Mouse (Mus musculus): Measurements from ENCODE around the gene Tlr9. TPM values are rescaled to one million over a fixed set of nuclear protein-coding genes. Genes with fewer than 3 reads are reported as not detected.
A peak's percentile ranks its signal among the peaks of the same experiment; 100 is the strongest.

Gene Tlr9
- polyA plus RNA-seq, 1 experiment: 17.1 TPM

DNA sequence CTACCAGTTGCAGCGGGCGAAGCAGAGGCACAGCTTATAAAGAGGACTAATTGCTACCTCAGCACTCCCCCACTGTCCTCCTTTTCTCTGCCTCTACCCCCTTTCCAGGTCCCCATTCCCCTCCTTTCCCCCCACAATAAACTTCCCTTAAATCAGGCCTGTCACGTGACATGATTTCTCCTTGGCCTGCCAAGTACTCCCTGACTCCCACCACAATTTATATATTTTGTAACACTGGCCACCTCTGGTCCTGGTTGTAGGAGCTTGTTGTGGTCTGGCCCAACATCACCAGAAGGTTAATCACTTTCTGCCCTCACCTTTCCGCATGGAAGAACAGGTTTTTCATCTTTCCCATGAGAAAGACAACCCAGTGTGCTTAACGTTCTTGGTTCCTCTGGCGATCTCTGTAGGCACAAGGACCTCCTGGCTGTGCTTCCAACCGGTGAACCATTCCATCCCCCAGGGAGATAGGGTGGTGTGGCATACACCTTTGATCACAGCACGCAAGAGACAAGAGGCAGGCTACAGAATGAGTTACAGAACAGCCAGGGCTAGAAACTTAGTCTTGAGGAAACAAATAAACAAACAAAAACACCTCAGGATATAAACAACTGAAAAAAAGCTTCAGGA is 1.4 kb upstream of the Tlr9 start:
- Histone ChIP-seq H3K27me3 (ENCODE audit: control insufficient read depth, insufficient read depth, low read length) (no peaks in the 10 kb centered on the region; the same call in 1 of the 2 replicates), H3K4me3 (ENCODE audit: control insufficient read depth, insufficient read depth, low read length) (no peak overlapping the region), H3K36me3 (ENCODE audit: control insufficient read depth, insufficient read depth, low read length) (no peaks in the 10 kb centered on the region), H3K27ac (ENCODE audit: control insufficient read depth, insufficient read depth, low read length) (no peak overlapping the region), H3K4me1 (replicated peaks; ENCODE audit: control insufficient read depth, insufficient read depth, low read length) (peaks cover 9% of the 10 kb centered on the region; the same call in 1 of the 2 replicates)
- DNase-seq: no peak
- 92% methylated on average over 8 of the region's 8 CpGs for WGBS
- TF ChIP-seq POLR2A (IDR thresholded peaks at IDR 0.05; ENCODE audit: control insufficient read depth, extremely low read depth, insufficient read depth, low read length, poor library complexity): no peak
- no peak for TF ChIP-seq CTCF (IDR thresholded peaks at IDR 0.05; ENCODE audit: borderline replicate concordance, control insufficient read depth, extremely low read depth, insufficient read depth, low read length, poor library complexity)

DNA sequence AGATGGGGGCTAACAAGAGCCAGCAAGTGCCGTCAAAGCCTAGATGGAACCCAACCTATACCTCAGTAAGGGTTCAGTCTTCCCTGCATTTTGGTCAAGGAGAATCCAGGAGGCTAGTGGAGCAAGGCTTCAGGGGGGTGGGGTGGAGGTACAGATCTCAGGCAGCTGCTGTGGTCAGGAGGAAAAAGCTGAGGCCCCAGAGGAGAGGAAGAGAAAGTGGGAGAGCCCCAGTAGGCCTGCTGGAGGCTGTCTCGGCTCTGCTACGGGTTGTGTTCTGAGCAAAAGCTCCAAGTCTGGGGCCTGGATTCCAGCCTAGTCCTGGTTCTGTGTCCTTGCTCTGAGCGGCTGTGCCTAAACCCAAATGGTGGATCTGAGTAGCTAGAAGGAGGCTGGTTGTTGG is 596 bp downstream of the Tlr9 start:
- DNase-seq: no peak
- peak overlapping the region; percentile 55; the same call in 1 of the 2 replicates for H3K27ac ChIP-seq (ENCODE audit: control insufficient read depth, insufficient read depth, low read length)

DNA sequence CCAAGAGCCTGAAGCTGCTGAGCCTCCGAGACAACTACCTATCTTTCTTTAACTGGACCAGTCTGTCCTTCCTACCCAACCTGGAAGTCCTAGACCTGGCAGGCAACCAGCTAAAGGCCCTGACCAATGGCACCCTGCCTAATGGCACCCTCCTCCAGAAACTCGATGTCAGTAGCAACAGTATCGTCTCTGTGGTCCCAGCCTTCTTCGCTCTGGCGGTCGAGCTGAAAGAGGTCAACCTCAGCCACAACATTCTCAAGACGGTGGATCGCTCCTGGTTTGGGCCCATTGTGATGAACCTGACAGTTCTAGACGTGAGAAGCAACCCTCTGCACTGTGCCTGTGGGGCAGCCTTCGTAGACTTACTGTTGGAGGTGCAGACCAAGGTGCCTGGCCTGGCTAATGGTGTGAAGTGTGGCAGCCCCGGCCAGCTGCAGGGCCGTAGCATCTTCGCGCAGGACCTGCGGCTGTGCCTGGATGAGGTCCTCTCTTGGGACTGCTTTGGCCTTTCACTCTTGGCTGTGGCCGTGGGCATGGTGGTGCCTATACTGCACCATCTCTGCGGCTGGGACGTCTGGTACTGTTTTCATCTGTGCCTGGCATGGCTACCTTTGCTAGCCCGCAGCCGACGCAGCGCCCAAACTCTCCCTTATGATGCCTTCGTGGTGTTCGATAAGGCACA is 3.2 kb downstream of the Tlr9 start:
- Histone ChIP-seq H3K27ac (ENCODE audit: control insufficient read depth, insufficient read depth, low read length) (no peak overlapping the region), H3K27me3 (ENCODE audit: control insufficient read depth, insufficient read depth, low read length) (no peaks in the 10 kb centered on the region; the same call in 1 of the 2 replicates), H3K4me1 (replicated peaks; ENCODE audit: control insufficient read depth, insufficient read depth, low read length) (peaks cover 9% of the 10 kb centered on the region; the same call in 1 of the 2 replicates)

More for the DNA sequence above, 596 bp downstream of the Tlr9 start:
- Histone ChIP-seq H3K27me3 (ENCODE audit: control insufficient read depth, insufficient read depth, low read length) (no peaks in the 10 kb centered on the region; the same call in 1 of the 2 replicates), H3K36me3 (ENCODE audit: control insufficient read depth, insufficient read depth, low read length) (no peaks in the 10 kb centered on the region), H3K4me3 (ENCODE audit: control insufficient read depth, insufficient read depth, low read length) (peak overlapping the region; percentile 17; the same call in 1 of the 2 replicates), H3K4me1 (replicated peaks; ENCODE audit: control insufficient read depth, insufficient read depth, low read length) (0 out of 2 replicates have a peak, but pooled peaks cover 9% of the 10 kb centered on the region)
- WGBS: 46% methylated on average over 4 of the region's 4 CpGs
- TF ChIP-seq POLR2A (IDR thresholded peaks at IDR 0.05; ENCODE audit: control insufficient read depth, extremely low read depth, insufficient read depth, low read length, poor library complexity) (no peak), CTCF (IDR thresholded peaks at IDR 0.05; ENCODE audit: borderline replicate concordance, control insufficient read depth, extremely low read depth, insufficient read depth, low read length, poor library complexity) (no peak)

DNA sequence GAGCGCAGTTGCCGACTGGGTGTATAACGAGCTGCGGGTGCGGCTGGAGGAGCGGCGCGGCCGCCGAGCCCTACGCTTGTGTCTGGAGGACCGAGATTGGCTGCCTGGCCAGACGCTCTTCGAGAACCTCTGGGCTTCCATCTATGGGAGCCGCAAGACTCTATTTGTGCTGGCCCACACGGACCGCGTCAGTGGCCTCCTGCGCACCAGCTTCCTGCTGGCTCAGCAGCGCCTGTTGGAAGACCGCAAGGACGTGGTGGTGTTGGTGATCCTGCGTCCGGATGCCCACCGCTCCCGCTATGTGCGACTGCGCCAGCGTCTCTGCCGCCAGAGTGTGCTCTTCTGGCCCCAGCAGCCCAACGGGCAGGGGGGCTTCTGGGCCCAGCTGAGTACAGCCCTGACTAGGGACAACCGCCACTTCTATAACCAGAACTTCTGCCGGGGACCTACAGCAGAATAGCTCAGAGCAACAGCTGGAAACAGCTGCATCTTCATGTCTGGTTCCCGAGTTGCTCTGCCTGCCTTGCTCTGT is 3.8 kb downstream of the Tlr9 start:
- Histone ChIP-seq H3K4me3 (ENCODE audit: control insufficient read depth, insufficient read depth, low read length) (peak overlapping the region; percentile 15; the same call in 1 of the 2 replicates), H3K27ac (ENCODE audit: control insufficient read depth, insufficient read depth, low read length) (no peak overlapping the region), H3K36me3 (ENCODE audit: control insufficient read depth, insufficient read depth, low read length) (no peaks in the 10 kb centered on the region), H3K4me1 (replicated peaks; ENCODE audit: control insufficient read depth, insufficient read depth, low read length) (peaks cover 9% of the 10 kb centered on the region; the same call in 1 of the 2 replicates), H3K27me3 (ENCODE audit: control insufficient read depth, insufficient read depth, low read length) (no peaks in the 10 kb centered on the region; the same call in 1 of the 2 replicates)
- TF ChIP-seq POLR2A (IDR thresholded peaks at IDR 0.05; ENCODE audit: control insufficient read depth, extremely low read depth, insufficient read depth, low read length, poor library complexity): no peak
- no peak for TF ChIP-seq CTCF (IDR thresholded peaks at IDR 0.05; ENCODE audit: borderline replicate concordance, control insufficient read depth, extremely low read depth, insufficient read depth, low read length, poor library complexity)
- DNase-seq: no peak
- 13% methylated on average over 34 of the region's 34 CpGs for WGBS

More for the DNA sequence above, 3.2 kb downstream of the Tlr9 start:
- Histone ChIP-seq H3K36me3 (ENCODE audit: control insufficient read depth, insufficient read depth, low read length) (no peaks in the 10 kb centered on the region), H3K4me3 (ENCODE audit: control insufficient read depth, insufficient read depth, low read length) (no peak overlapping the region)
- TF ChIP-seq CTCF (IDR thresholded peaks at IDR 0.05; ENCODE audit: borderline replicate concordance, control insufficient read depth, extremely low read depth, insufficient read depth, low read length, poor library complexity): no peak
- no peak for TF ChIP-seq POLR2A (IDR thresholded peaks at IDR 0.05; ENCODE audit: control insufficient read depth, extremely low read depth, insufficient read depth, low read length, poor library complexity)
- WGBS: 76% methylated on average over 24 of the region's 24 CpGs
- DNase-seq: no peak

DNA sequence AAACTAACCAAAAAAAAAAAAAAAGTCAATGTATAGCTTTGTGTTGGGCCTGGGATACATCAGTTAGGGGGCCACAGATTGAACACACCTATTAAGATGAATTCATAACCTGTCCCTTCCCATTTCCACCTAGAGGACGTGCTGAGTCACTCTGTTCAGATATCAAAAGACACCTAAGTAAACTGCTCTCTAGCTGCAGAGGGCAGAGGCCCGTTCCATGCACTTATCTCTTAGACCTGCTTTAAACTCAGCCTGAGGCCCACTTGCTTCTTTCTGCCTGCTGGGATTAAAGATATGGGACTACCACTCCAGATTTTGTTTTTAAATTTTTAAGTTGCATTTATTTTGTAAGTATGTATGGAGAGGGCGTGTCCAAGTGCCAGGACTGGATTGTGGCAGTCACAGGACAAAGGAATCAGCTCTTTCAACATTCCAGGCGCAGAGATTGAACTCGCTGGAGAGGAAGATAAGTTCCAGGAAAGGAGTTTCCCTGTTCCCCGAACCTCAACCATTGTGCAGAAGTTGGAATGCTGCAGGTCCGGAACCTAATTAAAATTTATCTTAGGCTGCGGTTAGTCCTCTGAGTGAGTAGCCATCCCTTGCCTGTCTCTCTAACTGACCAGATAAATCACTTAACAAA is 5.5 kb downstream of the Tlr9 start:
- H3K4me1 ChIP-seq (replicated peaks; ENCODE audit: control insufficient read depth, insufficient read depth, low read length): no peaks in the 10 kb centered on the region; the same call in 1 of the 2 replicates
- TF ChIP-seq POLR2A (IDR thresholded peaks at IDR 0.05; ENCODE audit: control insufficient read depth, extremely low read depth, insufficient read depth, low read length, poor library complexity) (no peak), CTCF (IDR thresholded peaks at IDR 0.05; ENCODE audit: borderline replicate concordance, control insufficient read depth, extremely low read depth, insufficient read depth, low read length, poor library complexity) (no peak)
- H3K36me3 ChIP-seq (ENCODE audit: control insufficient read depth, insufficient read depth, low read length): no peaks in the 10 kb centered on the region
- 88% methylated on average over 8 of the region's 8 CpGs for WGBS
- no peak for DNase-seq
- no peak overlapping the region for H3K4me3 ChIP-seq (ENCODE audit: control insufficient read depth, insufficient read depth, low read length)
- no peak overlapping the region for H3K27ac ChIP-seq (ENCODE audit: control insufficient read depth, insufficient read depth, low read length)
- no peaks in the 10 kb centered on the region; the same call in 1 of the 2 replicates for H3K27me3 ChIP-seq (ENCODE audit: control insufficient read depth, insufficient read depth, low read length)
